Mouse (Mus musculus) heart, postnatal 0 days (tissue): ENCODE results near the gene Pheta2.

Experiments
- CTCF ChIP-seq: IDR thresholded peaks from 2 replicates; pipeline ENCODE4 v1.5.1; 2016; ENCODE audit warnings: antibody characterized with exemption, control low read depth, low read depth
- EP300 ChIP-seq: IDR thresholded peaks from 2 replicates; pipeline ENCODE4 v1.6.1; 2016; ENCODE audit warnings: antibody characterized with exemption, low read depth

- TF ChIP-seq CTCF: no peak
- TF ChIP-seq EP300: no peak
Observed at GRCm38 (mm10) chr15:82350349-82350748, 11.6 kb downstream of the Pheta2 start.
